Mouse (Mus musculus): Measurements from ENCODE around the gene Hs6st2. TPM values are rescaled to one million over a fixed set of nuclear protein-coding genes. Genes with fewer than 3 reads are reported as not detected.

Hs6st2 gene
- polyA plus RNA-seq, 1 experiment: 1.2 TPM

DNA sequence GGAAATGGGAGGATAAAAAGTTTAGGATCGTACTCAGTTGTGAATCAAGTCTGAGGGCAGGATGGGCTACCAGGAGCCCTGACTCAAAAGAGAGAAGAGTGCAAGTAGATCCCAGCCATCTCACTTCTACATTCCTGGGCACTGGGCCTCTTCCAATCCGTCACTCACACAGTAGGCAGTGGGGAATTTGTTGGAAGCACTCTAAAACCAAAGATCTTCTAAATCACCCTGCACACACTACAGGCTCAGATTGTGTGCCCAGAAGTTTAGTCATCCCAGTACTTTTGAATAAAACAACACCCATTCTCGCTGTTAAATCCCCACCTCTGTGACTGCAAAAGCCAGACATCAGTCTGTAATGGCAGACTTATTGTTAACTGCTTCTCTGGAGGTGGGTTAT, 249.9 kb downstream of the Hs6st2 start:
- Histone ChIP-seq H3K36me3 (ENCODE audit: control insufficient read depth, insufficient read depth, low read length) (no peaks in the 10 kb centered on the region), H3K27ac (ENCODE audit: control insufficient read depth, insufficient read depth, low read depth, low read length) (no peak overlapping the region), H3K4me3 (ENCODE audit: control insufficient read depth, low read depth, low read length) (no peak overlapping the region), H3K27me3 (ENCODE audit: control insufficient read depth, insufficient read depth, low read length) (no peaks in the 10 kb centered on the region), H3K4me1 (ENCODE audit: control insufficient read depth, insufficient read depth, low read length) (no peaks in the 10 kb centered on the region)
- TF ChIP-seq CTCF (IDR thresholded peaks at IDR 0.05; ENCODE audit: control insufficient read depth, insufficient read depth, insufficient replicate concordance, low read depth, low read length) (no peak), POLR2A (IDR thresholded peaks at IDR 0.05; ENCODE audit: control insufficient read depth, low read depth, low read length) (no peak)

DNA sequence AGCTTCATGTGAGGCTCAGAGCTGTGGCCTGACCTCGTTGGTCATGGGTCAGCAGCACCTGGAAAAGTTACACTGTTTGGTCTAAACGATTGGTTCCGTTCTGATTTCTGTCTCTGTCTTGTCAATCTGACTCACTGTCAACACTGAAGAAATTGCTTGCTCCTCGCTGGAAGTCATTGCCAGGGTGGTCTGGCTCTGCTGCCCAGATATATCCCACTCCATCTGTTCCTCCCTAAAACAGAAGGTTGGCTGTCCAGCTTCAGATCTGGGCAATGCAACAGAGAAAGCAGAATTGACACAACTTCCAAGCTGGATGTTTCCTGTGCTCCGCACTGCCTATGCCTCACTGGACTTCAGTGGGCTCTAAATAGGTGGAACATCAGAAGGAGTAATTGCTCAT, 256.6 kb downstream of the Hs6st2 start:
- Histone ChIP-seq H3K36me3 (ENCODE audit: control insufficient read depth, insufficient read depth, low read length) (no peaks in the 10 kb centered on the region), H3K27ac (ENCODE audit: control insufficient read depth, insufficient read depth, low read depth, low read length) (no peak overlapping the region), H3K4me1 (ENCODE audit: control insufficient read depth, insufficient read depth, low read length) (no peaks in the 10 kb centered on the region), H3K27me3 (ENCODE audit: control insufficient read depth, insufficient read depth, low read length) (no peaks in the 10 kb centered on the region), H3K4me3 (ENCODE audit: control insufficient read depth, low read depth, low read length) (no peak overlapping the region)
- TF ChIP-seq CTCF (IDR thresholded peaks at IDR 0.05; ENCODE audit: control insufficient read depth, insufficient read depth, insufficient replicate concordance, low read depth, low read length): no peak
- no peak for TF ChIP-seq POLR2A (IDR thresholded peaks at IDR 0.05; ENCODE audit: control insufficient read depth, low read depth, low read length)

DNA sequence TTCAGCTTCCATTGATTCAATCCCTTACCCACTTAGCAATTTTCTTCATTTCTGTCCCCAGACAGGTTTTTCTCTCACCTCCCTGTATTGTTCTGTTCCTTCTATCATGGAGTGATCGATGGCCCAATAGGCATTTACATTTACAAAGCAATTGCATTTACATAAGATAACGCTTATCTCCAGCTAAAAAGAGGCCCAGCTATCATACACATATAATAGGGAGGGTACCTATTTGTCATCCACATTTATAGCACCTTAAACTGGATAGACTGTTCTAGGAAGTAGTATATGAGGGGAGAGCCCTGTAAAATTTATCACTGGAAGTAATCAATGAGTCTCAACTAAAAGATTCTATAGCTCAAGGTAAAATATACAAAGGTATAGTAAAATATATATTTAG, 271.4 kb downstream of the Hs6st2 start:
- H3K36me3 ChIP-seq (ENCODE audit: control insufficient read depth, insufficient read depth, low read length): no peaks in the 10 kb centered on the region
- no peak overlapping the region for H3K4me3 ChIP-seq (ENCODE audit: control insufficient read depth, low read depth, low read length)
- H3K27ac ChIP-seq (ENCODE audit: control insufficient read depth, insufficient read depth, low read depth, low read length): no peak overlapping the region
- no peaks in the 10 kb centered on the region for H3K4me1 ChIP-seq (ENCODE audit: control insufficient read depth, insufficient read depth, low read length)
- TF ChIP-seq POLR2A (IDR thresholded peaks at IDR 0.05; ENCODE audit: control insufficient read depth, low read depth, low read length) (no peak), CTCF (IDR thresholded peaks at IDR 0.05; ENCODE audit: control insufficient read depth, insufficient read depth, insufficient replicate concordance, low read depth, low read length) (no peak)
- no peaks in the 10 kb centered on the region for H3K27me3 ChIP-seq (ENCODE audit: control insufficient read depth, insufficient read depth, low read length)

DNA sequence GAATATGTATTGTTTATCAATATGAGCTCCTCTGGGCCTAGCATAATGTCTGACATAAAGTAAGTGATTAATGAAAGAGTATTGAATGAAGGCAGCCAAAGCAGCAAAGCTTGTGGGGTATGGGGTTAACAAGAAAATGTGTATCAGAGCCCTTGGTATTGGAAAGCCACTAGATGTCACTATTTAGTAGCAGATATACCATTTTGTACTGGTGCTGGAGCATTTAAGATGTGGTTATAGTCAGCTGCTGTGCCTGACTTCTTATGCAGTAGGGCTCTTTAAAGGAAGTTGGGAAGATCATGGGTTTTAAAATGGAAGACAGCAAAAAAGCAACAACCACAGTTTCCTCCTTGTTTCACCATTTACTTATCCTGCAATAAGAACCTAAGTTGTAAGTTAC, 284.2 kb downstream of the Hs6st2 start:
- no peak overlapping the region for H3K27ac ChIP-seq (ENCODE audit: control insufficient read depth, insufficient read depth, low read depth, low read length)
- H3K4me3 ChIP-seq (ENCODE audit: control insufficient read depth, low read depth, low read length): no peak overlapping the region
- no peaks in the 10 kb centered on the region for H3K36me3 ChIP-seq (ENCODE audit: control insufficient read depth, insufficient read depth, low read length)
- no peaks in the 10 kb centered on the region for H3K27me3 ChIP-seq (ENCODE audit: control insufficient read depth, insufficient read depth, low read length)
- no peaks in the 10 kb centered on the region for H3K4me1 ChIP-seq (ENCODE audit: control insufficient read depth, insufficient read depth, low read length)
- TF ChIP-seq CTCF (IDR thresholded peaks at IDR 0.05; ENCODE audit: control insufficient read depth, insufficient read depth, insufficient replicate concordance, low read depth, low read length): no peak
- TF ChIP-seq POLR2A (IDR thresholded peaks at IDR 0.05; ENCODE audit: control insufficient read depth, low read depth, low read length): no peak

DNA sequence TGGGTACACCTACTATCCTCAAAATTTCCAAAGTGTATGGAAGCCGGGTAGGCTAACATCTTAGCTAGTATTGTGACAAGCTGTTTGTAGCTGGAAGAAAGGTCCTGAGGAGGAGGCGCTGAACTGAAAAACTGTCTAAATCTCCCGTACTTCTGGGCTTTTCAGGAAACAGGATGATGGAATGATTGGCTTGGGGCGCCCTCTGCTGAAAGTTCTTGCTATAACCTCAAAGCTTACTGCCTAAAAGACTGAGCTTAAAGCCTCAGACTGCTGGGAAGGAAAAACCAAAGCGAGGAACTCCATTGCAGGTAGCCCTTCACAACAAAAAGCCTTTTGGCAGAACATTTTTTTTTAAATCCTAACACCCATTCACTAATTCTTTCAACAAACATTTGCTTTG, 307.0 kb downstream of the Hs6st2 start:
- Histone ChIP-seq H3K4me1 (ENCODE audit: control insufficient read depth, insufficient read depth, low read length) (no peaks in the 10 kb centered on the region), H3K36me3 (ENCODE audit: control insufficient read depth, insufficient read depth, low read length) (no peaks in the 10 kb centered on the region), H3K4me3 (ENCODE audit: control insufficient read depth, low read depth, low read length) (no peak overlapping the region), H3K27ac (ENCODE audit: control insufficient read depth, insufficient read depth, low read depth, low read length) (no peak overlapping the region), H3K27me3 (ENCODE audit: control insufficient read depth, insufficient read depth, low read length) (no peaks in the 10 kb centered on the region)
- TF ChIP-seq POLR2A (IDR thresholded peaks at IDR 0.05; ENCODE audit: control insufficient read depth, low read depth, low read length) (no peak), CTCF (IDR thresholded peaks at IDR 0.05; ENCODE audit: control insufficient read depth, insufficient read depth, insufficient replicate concordance, low read depth, low read length) (no peak)

DNA sequence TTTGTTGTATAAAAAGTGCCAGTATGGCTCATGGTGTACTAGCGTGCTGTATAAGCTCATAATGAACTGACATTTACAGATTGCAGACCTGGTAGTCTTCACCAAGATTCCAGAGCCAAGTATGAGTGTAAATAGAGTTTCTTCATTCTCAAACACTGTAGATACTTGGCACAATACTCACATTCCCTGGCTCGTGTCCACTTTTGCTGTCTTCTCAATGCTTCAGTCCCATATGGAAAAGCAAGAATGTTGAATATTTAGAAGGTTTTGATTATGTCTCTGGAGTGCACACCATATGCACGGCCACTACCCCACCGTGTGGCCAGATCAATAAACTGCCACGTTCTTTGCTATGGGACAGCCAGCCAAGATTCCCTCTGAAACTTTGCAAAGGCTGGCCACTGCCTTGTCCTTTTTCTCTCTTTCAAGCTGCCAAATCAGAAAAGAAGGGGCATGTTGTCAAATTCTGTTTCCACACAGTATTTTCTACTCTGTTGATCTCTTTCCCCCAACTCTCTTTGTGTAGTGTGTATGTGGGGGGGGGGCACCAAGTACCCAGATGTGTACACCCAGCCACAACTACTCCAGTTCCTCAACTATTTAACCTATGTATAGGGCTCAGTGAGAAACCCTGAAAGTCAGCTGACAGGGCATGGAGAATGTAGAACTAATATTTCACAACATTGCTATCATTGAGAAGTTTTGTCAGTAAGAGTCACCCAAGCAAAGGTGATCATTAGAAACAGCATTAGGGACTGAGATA, 309.0 kb downstream of the Hs6st2 start:
- no peak overlapping the region for H3K4me3 ChIP-seq (ENCODE audit: control insufficient read depth, low read depth, low read length)
- H3K36me3 ChIP-seq (ENCODE audit: control insufficient read depth, insufficient read depth, low read length): no peaks in the 10 kb centered on the region
- TF ChIP-seq CTCF (IDR thresholded peaks at IDR 0.05; ENCODE audit: control insufficient read depth, insufficient read depth, insufficient replicate concordance, low read depth, low read length): no peak
- TF ChIP-seq POLR2A (IDR thresholded peaks at IDR 0.05; ENCODE audit: control insufficient read depth, low read depth, low read length): no peak
- no peak overlapping the region for H3K27ac ChIP-seq (ENCODE audit: control insufficient read depth, insufficient read depth, low read depth, low read length)
- H3K27me3 ChIP-seq (ENCODE audit: control insufficient read depth, insufficient read depth, low read length): no peaks in the 10 kb centered on the region
- no peaks in the 10 kb centered on the region for H3K4me1 ChIP-seq (ENCODE audit: control insufficient read depth, insufficient read depth, low read length)

DNA sequence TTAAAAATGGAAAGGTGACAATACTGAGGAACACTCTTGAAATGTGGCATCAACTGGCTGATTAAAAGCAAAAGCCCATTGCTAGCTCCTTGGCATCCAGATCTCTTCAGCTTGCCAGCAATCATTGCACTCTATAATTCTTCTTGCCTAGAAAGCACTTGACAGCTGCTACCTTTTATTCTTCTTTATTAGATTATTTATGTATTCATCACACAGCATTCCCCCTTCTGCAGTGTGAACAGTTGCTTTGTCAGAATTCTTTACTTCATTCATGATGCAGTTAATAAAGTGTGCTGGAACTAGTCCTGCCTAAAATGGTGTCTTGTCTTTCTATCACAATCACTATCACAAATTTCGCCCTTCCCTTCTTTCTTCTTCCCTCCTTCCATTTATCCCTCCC, 332.0 kb downstream of the Hs6st2 start:
- H3K4me1 ChIP-seq (ENCODE audit: control insufficient read depth, insufficient read depth, low read length): no peaks in the 10 kb centered on the region
- TF ChIP-seq CTCF (IDR thresholded peaks at IDR 0.05; ENCODE audit: control insufficient read depth, insufficient read depth, insufficient replicate concordance, low read depth, low read length) (no peak), POLR2A (IDR thresholded peaks at IDR 0.05; ENCODE audit: control insufficient read depth, low read depth, low read length) (no peak)
- no peaks in the 10 kb centered on the region for H3K27me3 ChIP-seq (ENCODE audit: control insufficient read depth, insufficient read depth, low read length)
- H3K4me3 ChIP-seq (ENCODE audit: control insufficient read depth, low read depth, low read length): no peak overlapping the region
- no peaks in the 10 kb centered on the region for H3K36me3 ChIP-seq (ENCODE audit: control insufficient read depth, insufficient read depth, low read length)
- H3K27ac ChIP-seq (ENCODE audit: control insufficient read depth, insufficient read depth, low read depth, low read length): no peak overlapping the region

Measured in testis, adult 2 months (tissue).